Mouse (Mus musculus): ENCODE measurements at regions not wholly inside any gene's neighbourhood (a gene's known extent, or its start where the extent isn't known, plus 50 kb on each side); places are given as distances from the start of the nearest gene placed in this dataset.

DNA sequence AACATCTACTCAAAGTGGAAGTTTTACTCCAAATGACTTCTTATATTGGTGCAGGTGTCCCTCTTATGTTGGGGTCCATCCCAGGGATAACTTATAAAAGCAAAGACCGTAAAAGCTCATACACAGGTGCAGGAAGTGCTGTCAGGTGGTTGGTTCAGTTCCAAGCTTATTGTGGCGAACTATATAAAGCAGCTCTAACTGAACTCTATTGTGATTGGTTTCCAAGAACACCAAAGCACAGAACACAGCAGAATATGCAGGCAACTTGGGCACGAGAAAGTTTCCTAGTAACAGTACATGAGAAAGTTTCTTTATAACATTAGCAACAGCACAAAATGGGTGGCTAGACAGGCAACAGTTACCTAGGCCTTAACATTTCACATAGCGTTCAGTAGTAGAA is 89.5 kb downstream of the Ddx3x start:
- TF ChIP-seq CTCF (IDR thresholded peaks at IDR 0.05; ENCODE audit: low read depth, low read length) (no peak), POLR2A (IDR thresholded peaks at IDR 0.05; ENCODE audit: borderline replicate concordance, low read depth, low read length) (no peak)
- H3K27ac ChIP-seq (ENCODE audit: insufficient read depth, low read depth, low read length) = no peak overlapping the region

DNA sequence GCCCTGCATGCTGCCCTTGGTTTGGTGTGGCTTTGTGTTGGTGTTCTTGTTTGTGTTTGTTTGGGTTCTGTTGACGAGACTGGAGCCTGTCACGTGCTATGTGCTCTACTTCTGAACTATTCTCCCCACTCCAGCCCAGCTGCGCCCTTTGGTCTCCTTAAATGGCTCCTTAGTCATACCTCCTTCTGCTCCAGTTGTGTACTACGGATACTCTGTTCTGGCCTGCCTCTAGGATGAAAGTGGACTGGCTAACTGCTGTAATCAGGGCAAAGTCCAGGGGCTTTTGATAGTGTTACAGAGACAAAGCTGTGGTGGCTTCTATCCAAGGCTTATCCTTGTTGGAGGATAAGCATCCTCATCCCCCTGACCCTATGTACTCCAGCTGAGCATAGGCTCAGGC is 92.0 kb downstream of the Ddx3x start:
- TF ChIP-seq POLR2A (IDR thresholded peaks at IDR 0.05; ENCODE audit: borderline replicate concordance, low read depth, low read length) (no peak), CTCF (IDR thresholded peaks at IDR 0.05; ENCODE audit: low read depth, low read length) (no peak)
- H3K27ac ChIP-seq (ENCODE audit: insufficient read depth, low read depth, low read length) = no peak overlapping the region

More for the DNA sequence above, 89.5 kb downstream of the Ddx3x start:
- Histone ChIP-seq H3K4me1 (ENCODE audit: control insufficient read depth, insufficient read depth, low read length) (peaks cover 4% of the 10 kb centered on the region), H3K4me3 (ENCODE audit: insufficient read depth, low read length) (no peak overlapping the region)

DNA sequence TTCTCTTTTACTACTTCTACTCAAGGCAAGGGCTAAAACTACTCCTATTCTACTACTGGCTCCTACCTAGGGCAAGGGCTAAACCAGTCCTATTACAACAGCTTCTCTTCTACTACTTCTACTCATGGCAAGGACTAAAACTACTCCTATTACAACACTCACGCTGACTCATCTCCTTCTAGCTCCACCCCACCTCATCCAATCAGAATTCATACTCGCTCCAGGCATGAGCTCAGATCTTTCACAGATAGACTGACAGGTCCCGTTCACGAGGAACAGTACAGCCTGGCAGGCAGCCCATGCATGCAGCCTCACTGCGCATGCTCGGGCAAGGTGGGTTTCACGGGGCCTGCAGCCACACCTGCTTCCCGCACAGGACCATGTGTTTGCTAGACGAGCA is 79.6 kb upstream of the Nyx start:
- no peak for TF ChIP-seq POLR2A (IDR thresholded peaks at IDR 0.05; ENCODE audit: borderline replicate concordance, low read depth, low read length)
- TF ChIP-seq CTCF (IDR thresholded peaks at IDR 0.05; ENCODE audit: low read depth, low read length) = no peak
- H3K4me1 ChIP-seq (ENCODE audit: control insufficient read depth, insufficient read depth, low read length) = peaks cover 6% of the 10 kb centered on the region; the same call in 1 of the 2 replicates
- H3K27ac ChIP-seq (ENCODE audit: insufficient read depth, low read depth, low read length) = no peak overlapping the region
- H3K4me3 ChIP-seq (ENCODE audit: insufficient read depth, low read length) = no peak overlapping the region

More for the DNA sequence above, 92.0 kb downstream of the Ddx3x start:
- H3K4me1 ChIP-seq (ENCODE audit: control insufficient read depth, insufficient read depth, low read length) = peaks cover 4% of the 10 kb centered on the region
- H3K4me3 ChIP-seq (ENCODE audit: insufficient read depth, low read length) = no peak overlapping the region

DNA sequence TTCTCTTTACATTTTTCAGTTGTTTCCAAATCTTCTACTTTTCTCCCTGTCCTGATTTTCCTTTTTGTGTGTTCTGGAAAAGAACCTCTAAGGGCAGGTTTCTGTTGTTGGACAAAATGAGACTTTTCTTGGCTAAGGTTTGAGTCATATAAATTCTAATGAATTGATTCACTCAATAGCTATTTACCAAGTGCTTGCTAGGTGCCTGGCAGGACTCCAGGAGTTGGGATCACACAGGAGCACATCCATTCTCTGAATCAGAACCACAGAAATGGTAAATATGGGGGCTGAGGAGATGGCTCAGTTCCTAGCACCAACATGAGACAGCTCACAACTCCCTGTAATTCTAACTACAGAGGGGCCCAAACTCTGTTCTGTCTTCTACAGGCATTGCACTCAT is 67.4 kb upstream of the Nyx start:
- Histone ChIP-seq H3K4me3 (ENCODE audit: insufficient read depth, low read length) (no peak overlapping the region), H3K27ac (ENCODE audit: insufficient read depth, low read depth, low read length) (no peak overlapping the region), H3K4me1 (ENCODE audit: control insufficient read depth, insufficient read depth, low read length) (peaks cover 6% of the 10 kb centered on the region)
- TF ChIP-seq POLR2A (IDR thresholded peaks at IDR 0.05; ENCODE audit: borderline replicate concordance, low read depth, low read length) (no peak), CTCF (IDR thresholded peaks at IDR 0.05; ENCODE audit: low read depth, low read length) (no peak)

DNA sequence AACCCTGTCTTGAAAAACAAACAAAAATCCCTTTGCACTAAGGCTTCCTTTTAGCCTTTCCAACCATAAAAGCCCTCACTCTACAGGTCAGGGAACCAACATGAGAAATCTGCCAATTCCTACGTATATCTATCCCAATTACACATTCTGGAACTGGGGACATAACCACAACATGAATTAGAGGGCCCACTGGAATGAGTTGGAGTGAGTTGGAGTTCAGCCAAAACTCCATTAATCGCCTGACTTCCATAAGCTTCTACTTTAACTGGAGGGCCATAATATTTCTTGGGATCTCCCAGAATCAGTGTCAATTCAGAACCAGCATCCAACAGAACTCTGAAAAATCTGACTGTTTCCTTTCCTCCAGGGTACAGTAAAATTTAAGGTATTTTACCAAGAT is 53.2 kb upstream of the Nyx start:
- Histone ChIP-seq H3K27ac (ENCODE audit: insufficient read depth, low read depth, low read length) (no peak overlapping the region), H3K4me3 (ENCODE audit: insufficient read depth, low read length) (no peak overlapping the region), H3K4me1 (ENCODE audit: control insufficient read depth, insufficient read depth, low read length) (no peaks in the 10 kb centered on the region)
- TF ChIP-seq CTCF (IDR thresholded peaks at IDR 0.05; ENCODE audit: low read depth, low read length) (no peak), POLR2A (IDR thresholded peaks at IDR 0.05; ENCODE audit: borderline replicate concordance, low read depth, low read length) (no peak)

DNA sequence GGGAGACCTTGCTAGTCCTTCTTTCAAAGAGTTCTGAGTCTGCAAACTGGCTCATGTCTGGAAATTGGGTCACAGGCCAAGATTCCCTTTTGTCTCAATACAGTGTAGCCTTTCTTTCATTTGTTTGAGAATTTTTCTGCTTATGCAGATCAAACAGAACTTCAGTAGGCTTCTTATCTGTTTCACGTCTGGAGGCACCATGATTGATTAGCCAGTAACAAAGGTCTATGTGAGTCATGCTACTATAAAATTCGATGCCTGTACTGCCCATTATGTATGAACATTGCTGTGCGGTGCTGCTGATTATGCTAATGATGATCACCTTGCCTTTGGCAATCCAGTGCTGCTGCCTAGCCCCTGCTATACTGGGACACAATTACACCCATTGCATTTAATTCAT is 52.8 kb upstream of the Nyx start:
- TF ChIP-seq CTCF (IDR thresholded peaks at IDR 0.05; ENCODE audit: low read depth, low read length) (no peak), POLR2A (IDR thresholded peaks at IDR 0.05; ENCODE audit: borderline replicate concordance, low read depth, low read length) (no peak)
- no peak overlapping the region for H3K27ac ChIP-seq (ENCODE audit: insufficient read depth, low read depth, low read length)
- H3K4me1 ChIP-seq (ENCODE audit: control insufficient read depth, insufficient read depth, low read length) = no peaks in the 10 kb centered on the region
- no peak overlapping the region for H3K4me3 ChIP-seq (ENCODE audit: insufficient read depth, low read length)

Measured in bone marrow macrophage, adult 2 months (primary cell).